Mouse (Mus musculus) 3T3-L1 (cell line): ENCODE data around the gene Pecam1.
"Not testable (repeated sequence)": the region's sequence is repeated elsewhere in the genome, so short reads cannot be mapped to it uniquely, and the experiment has no call there.

Source experiments
- DNase-seq: peaks from one replicate; pipeline ENCODE4 v3.0.0-alpha.2; 2015; ENCODE audit warnings: low read depth, low spot score

The Pecam1 gene

GRCm38 (mm10) chr11:106729656-106730055 lies 20.8 kb downstream of the Pecam1 start:
- no peak for DNase-seq

- DNase-seq = no peak
These were observed 21.7 kb downstream of the Pecam1 start for GRCm38 (mm10) chr11:106728402-106729366.

GRCm38 (mm10) chr11:106727967-106728366 lies 22.5 kb downstream of the Pecam1 start:
- no peak for DNase-seq

- DNase-seq = not testable (repeated sequence)
These were observed 25.6 kb downstream of the Pecam1 start for GRCm38 (mm10) chr11:106724916-106725235.

- no peak for DNase-seq
These were observed 26.1 kb downstream of the Pecam1 start for GRCm38 (mm10) chr11:106724176-106724915.

- DNase-seq = no peak
These were observed 26.8 kb downstream of the Pecam1 start for GRCm38 (mm10) chr11:106723611-106724125.

- DNase-seq = peak; percentile 73
These were observed 27.5 kb downstream of the Pecam1 start for GRCm38 (mm10) chr11:106722831-106723361.

GRCm38 (mm10) chr11:106720379-106720778 lies 30.0 kb downstream of the Pecam1 start:
- DNase-seq = no peak

- no peak for DNase-seq
These were observed 33.9 kb downstream of the Pecam1 start for GRCm38 (mm10) chr11:106716568-106716967.

GRCm38 (mm10) chr11:106715066-106715465 lies 35.4 kb downstream of the Pecam1 start:
- no peak for DNase-seq

GRCm38 (mm10) chr11:106710789-106711188 lies 39.6 kb downstream of the Pecam1 start:
- DNase-seq = no peak

- no peak for DNase-seq
These were observed 41.0 kb downstream of the Pecam1 start for GRCm38 (mm10) chr11:106709227-106709985.

- peak; percentile 37 for DNase-seq
These were observed 42.6 kb downstream of the Pecam1 start for GRCm38 (mm10) chr11:106707866-106708265.

GRCm38 (mm10) chr11:106707085-106707484 lies 43.3 kb downstream of the Pecam1 start:
- no peak for DNase-seq

- DNase-seq = peak; percentile 18
These were observed 44.2 kb downstream of the Pecam1 start for GRCm38 (mm10) chr11:106706212-106706611.

- no peak for DNase-seq
These were observed 45.9 kb downstream of the Pecam1 start for GRCm38 (mm10) chr11:106704399-106705111.

GRCm38 (mm10) chr11:106703931-106704330 lies 46.5 kb downstream of the Pecam1 start:
- no peak for DNase-seq

GRCm38 (mm10) chr11:106702584-106702983 lies 47.8 kb downstream of the Pecam1 start:
- DNase-seq = no peak

GRCm38 (mm10) chr11:106701589-106701988 lies 48.8 kb downstream of the Pecam1 start:
- no peak for DNase-seq

GRCm38 (mm10) chr11:106699083-106699482 lies 51.3 kb downstream of the Pecam1 start:
- DNase-seq = no peak

GRCm38 (mm10) chr11:106698289-106698688 lies 52.1 kb downstream of the Pecam1 start:
- no peak for DNase-seq
